Mouse (Mus musculus) gastrocnemius, postnatal 14 days (tissue): ENCODE results near the gene Disc1. TPM values are rescaled to one million over a fixed set of nuclear protein-coding genes. Genes with fewer than 3 reads are reported as not detected.

ENCODE experiments used
- DNase-seq: peaks from one replicate; pipeline ENCODE4 v3.0.0; 2021; ENCODE audit warnings: mixed read lengths
- intact Hi-C: fragments of 180-260 bp; cut with DNase I; formaldehyde crosslinking; loops from one replicate; pipeline ENCODE4 v1.15.1; 2025; ENCODE audit warnings: low total_unique reads
- total RNA-seq, 2 experiments: library from RNA; stranded (reverse); gene quantifications; 2 replicates each; pipeline ENCODE4 v1.2.3; 2021

Gene Disc1
- total RNA-seq, 2 experiments from 2014 or later = 1.8 to 2.1 TPM

DNA sequence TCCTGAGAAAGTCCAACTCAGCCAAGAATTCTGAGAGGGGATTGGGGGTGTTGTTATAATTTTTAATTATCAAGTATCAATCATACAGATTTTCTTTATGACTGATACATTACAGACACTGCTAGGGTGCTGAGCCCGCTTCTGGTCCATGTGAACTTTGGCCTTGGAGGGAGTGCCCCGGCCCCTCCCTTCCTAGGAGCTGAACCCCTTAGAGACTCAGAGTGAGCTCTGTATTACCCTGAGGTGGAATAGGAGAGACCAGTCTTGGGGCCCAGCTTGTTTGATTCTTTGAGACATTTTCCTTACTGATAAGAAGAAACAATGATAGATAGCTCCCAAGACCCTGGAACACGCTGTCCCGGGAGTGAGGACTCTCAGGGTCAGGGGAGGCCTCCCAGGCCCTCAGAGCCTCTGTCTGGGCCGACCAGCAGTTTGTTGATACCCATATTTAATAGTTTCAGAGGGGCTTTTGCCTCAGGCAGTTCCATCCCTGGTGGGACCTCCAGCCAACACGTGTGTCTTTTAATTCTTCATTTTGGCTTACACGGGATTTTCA is 192.8 kb downstream of the Disc1 start:
- intact Hi-C loops = no loop called here
- DNase-seq = no peak

DNA sequence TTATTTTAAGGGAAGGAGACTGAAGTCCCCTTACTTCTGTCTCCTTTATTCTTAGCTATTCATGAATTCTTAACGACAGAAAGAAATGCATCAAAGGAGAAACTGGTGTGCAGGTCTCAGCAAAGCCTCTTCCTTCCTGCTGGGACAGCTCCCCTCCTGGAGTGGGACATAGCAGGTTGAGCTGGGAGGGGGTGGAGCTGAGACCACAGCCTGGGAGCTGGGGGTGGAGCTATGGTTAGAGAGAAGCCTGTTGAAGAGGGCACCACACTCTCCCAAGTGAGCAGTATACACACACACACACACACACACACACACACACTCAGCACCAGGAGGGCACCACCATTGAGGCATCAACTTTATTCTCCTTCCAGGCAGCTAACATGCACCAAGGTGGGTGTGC is 193.4 kb downstream of the Disc1 start:
- no peak for DNase-seq
- intact Hi-C loops = no loop called here

DNA sequence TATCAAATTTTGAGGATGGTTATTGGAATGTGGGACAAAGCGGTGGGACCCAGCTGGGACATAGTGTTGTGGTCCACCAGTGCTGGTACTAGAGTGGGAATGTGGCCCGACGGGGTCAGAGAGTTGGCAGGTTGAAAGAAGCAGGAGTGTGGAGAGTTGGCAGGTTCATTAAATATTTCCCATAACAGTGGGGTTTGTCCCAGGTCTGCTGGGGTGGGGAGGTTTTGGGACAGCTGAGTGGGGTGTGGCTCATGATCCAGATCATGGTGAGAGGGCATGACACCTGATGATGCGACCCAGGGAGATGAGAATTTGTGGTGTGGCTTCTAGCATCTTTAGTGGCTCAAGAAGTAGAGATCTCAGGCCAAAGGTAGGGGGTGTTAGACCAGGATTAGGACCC is 199.0 kb downstream of the Disc1 start:
- intact Hi-C loops = no loop called here
- no peak for DNase-seq

DNA sequence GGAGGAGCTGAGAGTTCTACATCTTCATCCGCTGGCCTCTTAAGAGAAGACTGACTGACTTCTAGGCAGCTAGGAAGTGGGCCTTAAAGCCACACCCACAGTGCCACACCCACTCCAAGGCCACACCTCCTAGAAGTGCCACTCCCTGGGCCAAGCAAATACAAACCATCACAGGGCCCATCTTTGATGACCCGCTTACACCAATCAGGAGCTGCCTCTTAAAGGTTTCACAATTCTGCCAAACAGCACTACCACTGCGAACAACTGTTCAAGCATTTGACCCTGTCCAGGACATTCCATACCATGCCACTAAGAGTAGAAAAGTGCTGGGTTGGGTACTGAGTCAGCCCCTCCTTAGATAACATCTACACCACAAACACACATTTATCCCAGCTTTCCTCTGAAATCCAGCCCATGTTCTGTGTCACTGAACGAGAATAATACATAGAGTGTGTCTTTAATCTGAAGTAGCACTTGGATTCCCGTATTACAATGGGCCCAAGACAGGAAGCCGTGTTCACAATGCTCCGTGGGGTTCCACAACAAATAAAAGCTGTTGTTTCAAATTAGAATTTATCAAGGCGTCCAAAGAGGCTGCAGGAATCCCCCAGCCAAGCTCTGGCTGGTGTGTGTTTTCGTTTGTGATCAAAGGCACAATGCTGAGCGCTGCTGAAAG is 199.6 kb downstream of the Disc1 start:
- no peak for DNase-seq
- intact Hi-C loops = no loop called here

DNA sequence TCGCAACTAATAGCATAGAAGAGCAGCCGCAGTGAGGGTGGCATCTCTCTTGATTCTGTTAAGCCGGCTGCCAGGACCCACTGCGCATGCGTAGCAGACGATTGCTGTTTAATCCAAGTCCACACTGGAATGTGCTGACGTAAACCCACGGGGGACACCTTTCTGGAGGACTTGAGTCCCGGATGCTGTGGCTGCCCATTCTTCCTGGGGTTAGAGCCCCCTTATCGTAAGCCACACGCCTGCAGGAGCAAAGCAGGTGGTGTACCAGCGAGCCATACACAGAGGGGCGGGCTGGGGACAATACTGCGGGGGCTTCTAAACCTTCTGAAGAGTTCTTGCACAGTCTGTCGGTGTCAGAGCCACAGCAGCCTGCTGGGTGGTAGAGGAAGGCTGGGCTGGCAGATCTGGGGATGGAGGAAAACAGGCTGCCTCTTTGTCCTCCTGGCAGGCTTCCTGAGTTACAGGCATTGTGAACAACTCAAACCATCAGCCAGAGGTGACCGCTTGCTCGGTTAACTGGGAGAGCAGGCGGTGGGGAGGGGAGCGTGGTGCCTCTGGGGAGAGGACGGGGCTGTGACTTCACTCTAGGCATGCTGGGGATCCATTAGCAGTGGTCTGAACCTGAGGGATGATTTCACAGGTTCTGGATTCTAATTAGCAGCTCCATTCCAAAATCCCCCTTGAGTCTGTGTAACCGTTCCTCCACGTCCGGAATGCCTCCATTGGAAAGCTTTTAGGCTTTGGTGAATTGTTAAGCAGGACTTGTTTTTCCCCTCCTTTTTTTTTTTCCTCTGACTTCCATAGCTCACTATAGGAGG is 200.4 kb downstream of the Disc1 start:
- DNase-seq = peak; percentile 85
- intact Hi-C loops = no loop called here

DNA sequence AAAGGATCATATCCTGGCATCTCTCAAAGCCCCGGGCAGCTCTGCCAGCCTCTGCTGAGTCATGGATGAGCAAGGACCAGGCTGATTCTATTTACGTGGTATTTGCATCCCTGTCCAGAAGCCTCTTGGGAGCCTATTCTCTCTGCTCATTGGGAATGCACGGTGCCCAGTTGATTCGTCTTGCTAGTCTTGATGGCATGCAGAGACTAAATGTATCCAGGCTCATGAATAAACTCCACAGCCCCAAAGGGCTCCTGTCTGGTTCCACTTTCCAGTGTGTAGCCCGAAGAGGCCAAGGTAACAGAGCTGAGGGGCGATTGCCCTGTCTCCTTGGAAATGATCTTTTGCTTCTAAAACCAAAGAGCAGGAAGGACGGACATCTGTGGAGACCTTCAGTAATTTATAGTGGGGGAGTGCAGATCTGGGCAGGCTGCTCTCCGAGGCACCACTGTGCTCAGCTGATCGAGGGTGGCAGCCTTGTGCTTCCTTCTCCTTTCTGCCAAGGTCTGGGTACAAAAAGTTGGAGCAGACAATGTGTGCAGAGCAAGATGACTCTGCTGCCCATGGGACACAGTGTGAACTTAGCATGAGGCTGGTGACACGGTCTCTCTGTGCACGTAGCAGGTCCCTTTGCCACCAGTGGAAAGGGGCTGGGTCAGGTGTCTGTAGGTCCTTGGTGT is 201.2 kb downstream of the Disc1 start:
- no peak for DNase-seq
- intact Hi-C loops = no loop called here

DNA sequence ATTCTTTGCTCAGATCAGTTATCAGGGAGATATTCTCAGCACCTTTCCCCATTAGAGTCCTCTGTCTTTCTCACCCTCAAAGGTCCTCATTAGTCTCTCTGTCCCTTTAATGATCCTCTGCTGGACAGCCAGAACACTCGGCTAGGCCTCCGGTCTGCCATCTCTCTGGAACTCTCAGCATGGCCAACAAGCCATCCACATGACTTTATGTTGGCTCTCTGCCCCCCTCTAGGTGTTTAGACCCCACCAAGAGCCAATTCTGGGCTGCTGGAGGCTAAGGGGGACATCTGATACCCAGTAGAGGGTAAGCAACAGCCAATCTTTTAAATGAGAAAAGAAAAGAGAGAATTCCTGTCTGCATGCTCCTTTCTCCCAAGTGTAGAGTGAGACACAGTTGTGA is 203.7 kb downstream of the Disc1 start:
- no peak for DNase-seq
- intact Hi-C loops = no loop called here

DNA sequence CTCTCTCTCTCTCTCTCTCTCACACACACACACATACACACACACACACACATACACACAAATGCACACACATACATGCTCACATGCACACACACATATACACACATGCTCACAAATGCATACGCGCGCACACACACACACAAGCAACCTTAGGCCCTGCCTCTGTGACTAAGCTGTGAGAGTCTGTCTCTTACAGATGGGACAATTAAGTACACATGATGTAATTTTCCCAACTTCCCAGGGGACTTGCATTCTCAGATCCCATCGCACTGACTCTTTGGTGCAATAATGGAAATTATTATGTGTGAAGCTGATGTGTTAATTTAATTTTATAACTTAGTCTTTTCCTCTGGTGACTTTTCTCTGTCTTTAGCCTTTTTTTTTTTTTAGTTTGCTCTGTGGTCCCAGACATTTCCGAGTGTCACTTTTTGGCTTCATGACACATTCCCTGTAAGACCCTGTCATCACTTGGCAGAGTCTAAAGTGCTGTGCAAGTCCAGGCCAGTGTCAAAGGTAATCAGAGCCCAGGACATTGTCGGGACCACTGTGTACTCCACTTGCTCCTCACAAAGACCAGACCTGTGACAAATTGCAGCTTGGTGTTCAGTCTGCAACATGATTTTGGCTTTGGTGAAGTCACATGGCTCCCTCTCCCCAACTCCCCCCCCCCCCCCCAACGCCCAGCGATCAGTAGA is 205.0 kb downstream of the Disc1 start:
- DNase-seq = no peak
- intact Hi-C loops = no loop called here

DNA sequence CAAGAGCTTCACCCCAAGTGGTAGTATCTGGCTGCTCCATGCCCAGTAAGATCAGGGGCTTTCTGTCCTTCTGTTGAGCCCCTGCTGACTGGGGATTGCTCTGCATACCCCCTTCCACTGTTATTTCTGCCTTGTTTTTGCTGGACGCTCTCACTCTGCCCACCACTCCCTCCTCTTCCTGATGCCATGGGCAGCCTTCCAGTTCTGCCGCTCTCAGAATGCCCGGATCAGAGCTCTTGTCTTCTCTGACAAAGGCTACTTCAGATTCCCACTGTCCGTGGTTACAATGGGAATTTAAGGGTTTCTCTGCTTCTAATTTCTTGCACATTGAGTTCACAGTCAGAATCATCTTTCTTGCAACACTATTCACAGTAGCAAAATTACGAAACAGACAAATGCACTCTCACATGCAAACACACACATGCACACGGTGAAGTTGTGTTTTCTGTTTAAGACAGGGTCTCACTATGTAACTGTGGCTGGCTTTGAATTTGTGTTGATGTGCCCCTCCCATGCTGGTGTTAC is 214.2 kb downstream of the Disc1 start:
- no peak for DNase-seq
- intact Hi-C loops = no loop called here

DNA sequence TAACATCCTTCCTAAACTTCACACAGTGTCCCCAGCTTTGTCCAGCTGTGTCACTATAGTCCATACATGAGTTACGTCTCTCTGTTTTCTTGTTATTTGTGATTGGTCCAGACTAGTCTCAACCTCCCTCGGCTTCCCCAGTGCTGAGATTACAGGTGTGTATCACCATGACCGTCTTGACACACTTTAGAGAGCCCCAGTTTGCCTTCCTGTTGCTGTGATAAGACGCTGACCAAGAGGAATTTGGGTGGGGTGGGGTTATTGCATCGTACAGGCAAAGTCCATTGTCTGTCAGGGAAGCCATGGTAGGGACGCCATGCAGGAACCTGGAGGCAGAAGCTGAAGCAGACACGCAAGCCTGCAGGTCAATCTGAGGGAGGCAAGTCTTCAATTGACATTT is 216.3 kb downstream of the Disc1 start:
- intact Hi-C loops = no loop called here
- no peak for DNase-seq

DNA sequence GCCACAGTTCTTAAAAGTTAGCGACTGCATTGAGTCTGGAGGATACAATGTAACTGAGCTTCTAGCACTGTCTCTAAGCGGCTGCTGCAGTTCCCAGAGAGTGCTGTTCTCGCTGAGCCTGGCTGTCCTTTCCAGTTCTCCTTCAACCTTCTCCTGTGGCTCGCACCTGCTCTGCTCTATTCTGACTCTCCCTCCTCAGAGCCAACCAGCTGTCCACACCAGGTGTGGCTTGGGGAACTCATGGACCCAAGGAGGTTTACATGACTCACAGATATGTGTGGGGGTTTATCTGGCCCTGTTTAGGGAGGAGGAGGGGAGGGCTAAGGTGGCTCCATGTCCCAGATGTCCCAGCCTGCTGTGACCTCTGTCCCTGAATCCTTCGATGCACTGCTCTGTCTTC is 217.4 kb downstream of the Disc1 start:
- intact Hi-C loops = no loop called here
- peak; percentile 17 for DNase-seq

DNA sequence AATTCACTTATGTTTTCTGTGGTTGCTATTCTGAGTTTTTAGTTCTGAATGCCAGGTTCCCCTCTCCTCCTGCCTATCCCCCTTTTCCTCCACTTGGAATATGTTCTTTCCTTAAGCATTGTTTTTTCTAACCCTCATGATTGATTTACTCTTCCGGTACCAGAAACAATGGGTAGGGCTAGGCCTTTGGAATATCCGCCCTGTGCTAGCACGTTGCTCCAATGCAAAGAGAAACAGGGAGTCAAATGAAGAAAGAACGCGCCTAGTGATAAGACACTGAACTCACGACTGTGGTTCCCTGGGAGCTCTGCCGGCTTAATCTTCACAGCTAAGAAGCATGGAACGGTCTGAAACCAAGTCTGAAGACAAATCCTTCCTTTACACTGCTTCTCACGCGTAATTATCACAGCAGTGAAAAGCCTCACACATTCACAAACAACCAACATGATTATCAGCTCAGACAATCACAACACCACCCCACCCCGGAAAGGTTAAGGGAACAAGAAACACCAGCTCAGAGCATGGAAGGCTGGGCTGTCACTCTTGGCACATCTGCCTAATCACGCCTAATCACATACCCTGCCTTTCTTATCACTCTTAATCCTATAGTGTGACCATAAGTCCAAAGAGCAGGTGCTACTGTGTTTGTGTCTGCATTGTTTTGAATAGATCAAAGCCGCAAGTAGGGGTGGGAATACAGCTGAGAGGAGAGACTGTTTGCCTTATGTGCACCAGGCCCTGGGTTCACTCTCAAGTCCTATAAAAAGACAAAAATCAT is 218.3 kb downstream of the Disc1 start:
- intact Hi-C loops = no loop called here
- no peak for DNase-seq

DNA sequence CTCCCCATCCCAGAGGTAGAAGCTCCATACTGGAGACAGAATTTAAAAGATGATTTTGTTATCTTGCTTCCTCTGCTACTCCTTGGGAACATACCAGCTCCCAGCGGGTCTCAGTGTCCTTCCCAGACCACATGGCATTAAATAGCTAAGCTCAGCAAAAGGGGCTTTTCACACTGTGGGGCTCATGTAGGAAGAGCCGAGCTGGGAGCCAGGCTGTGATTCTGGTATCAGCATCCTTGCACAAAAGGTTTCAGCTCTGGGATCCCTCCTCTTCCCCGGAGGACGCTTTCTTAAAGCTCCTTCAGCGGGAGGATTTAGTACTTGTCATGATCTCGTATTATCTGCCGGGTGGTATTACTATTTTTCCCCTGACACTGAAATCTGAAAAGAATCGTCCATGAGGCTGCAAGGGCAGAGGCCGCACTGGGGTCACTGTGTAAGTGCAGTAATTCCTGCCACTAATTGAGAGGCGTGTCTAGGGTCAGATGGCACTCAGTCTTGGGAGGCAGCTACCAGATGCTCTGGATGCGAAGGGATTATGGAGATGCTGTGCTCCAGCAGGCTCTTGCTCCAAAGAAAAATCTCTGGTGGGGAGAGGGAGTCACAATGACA is 223.2 kb downstream of the Disc1 start:
- intact Hi-C loops = no loop called here
- DNase-seq = no peak

DNA sequence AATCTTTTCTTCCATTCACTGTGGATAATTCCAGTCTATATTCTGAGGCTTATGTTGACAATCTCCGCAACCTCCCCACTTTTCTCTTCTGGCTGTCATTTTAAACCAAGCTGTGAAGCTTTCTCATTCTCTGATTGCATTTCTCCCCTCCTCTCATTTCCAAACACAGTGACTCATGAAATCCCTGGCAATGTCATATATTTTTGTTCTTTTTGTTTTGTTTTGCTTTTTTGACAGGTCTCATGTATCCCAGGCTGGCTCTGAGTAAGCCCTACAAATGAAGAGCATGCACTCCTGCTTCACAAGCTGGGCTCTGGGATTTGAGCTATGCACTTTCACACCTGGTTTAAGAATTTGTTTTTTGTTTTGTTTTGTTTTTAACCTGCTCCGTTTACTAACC is 225.2 kb downstream of the Disc1 start:
- DNase-seq = no peak
- intact Hi-C loops = no loop called here

DNA sequence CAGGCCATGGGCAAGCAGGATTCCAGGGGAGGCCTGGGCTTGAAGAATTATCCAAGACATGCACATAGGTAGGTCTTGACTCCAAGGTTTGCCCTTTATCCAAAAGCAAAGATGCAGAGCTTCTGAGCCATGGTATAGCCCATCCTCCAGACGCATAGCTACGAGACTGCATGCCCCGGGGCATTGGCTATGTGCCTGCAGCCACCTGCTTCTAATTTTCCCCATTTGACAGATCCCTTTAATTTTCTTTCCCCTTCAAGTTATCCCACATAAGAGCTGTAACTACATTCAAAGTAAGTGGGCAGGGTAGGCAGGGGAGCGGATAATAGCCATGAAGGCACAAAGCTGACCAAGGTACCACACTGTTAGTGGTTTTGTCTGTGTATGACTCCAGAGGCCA is 225.9 kb downstream of the Disc1 start:
- no peak for DNase-seq
- intact Hi-C loops = no loop called here

DNA sequence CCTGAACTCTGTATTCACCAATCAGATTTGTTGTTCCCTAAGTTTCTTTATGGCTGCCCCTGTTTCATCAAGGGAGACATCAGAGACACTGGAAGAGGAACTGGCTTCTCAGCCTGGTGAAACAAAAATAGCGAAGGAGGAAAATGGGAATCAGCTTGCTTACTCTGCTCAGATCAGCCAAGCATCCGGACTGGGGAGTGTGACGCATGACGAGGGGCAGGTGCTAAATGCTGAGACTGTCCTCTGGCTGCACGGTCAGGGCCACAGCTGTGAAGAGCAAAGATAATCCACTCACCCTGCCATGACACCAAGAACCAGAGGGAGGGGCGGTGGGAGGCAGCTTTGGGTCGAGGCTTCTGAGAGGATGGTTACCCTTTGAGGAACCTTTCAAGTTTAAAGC is 228.5 kb downstream of the Disc1 start:
- intact Hi-C loops = no loop called here
- DNase-seq = peak; percentile 51

DNA sequence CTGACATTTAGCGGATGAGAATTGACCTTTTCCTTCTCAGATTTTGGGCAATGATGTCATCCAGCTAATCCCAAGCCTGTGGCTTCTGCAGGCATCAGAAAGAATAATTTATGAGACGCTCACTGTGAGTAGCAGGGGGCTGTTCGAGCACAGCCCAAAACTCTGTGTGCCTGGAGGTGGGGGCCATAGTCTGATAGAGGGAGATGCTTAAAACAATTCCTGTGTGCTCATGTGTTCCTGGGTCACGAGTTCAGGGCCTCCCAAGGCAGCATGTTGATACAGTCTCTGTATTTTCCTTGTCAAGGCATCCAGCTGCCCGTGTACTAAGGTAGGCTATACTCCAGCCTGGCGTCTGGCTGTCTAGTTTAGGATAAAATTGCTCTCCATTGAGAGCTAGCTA is 229.5 kb downstream of the Disc1 start:
- no peak for DNase-seq
- intact Hi-C loops = no loop called here

DNA sequence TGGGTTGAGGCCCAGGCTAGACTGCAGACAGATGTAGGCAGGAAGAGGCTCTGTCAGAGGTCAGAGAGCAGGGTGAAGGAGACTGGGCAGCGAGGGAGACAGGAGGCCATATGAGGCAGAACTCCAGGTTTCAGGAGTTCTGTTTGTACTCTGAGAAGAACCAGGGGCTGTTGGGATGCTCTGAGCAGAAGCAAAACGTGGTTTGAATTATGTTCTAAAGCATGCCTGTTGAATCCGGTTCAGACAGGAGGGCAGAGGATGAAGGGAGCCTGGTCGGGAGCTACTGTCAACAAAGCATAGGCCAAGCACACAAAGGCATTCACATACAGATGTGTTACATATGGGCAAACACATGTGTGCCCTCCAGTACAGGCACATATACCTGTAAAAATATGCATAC is 230.9 kb downstream of the Disc1 start:
- DNase-seq = no peak
- intact Hi-C loops = no loop called here

DNA sequence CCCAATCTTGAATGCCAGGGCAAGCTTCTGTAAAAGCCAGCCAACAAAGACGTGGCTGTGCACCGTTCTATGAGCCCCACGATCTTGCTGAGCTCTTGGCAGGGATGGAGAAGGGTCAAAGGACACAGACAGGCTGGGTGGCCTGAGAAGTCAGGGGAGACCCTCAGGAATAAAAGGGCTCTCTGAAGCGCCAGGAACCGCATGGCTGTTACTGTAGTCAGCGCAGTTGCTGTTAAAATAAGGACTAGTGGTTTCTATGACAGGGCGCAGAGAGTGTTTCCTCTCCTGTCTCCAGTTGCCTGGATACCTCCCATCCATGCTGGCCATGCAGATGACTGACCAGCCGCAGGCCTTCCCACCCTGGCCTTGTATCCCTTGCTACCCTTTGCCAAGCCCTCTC is 231.4 kb downstream of the Disc1 start:
- DNase-seq = no peak
- intact Hi-C loops = no loop called here
